Mouse (Mus musculus): ENCODE results near the gene Hist1h1t.

DNA sequence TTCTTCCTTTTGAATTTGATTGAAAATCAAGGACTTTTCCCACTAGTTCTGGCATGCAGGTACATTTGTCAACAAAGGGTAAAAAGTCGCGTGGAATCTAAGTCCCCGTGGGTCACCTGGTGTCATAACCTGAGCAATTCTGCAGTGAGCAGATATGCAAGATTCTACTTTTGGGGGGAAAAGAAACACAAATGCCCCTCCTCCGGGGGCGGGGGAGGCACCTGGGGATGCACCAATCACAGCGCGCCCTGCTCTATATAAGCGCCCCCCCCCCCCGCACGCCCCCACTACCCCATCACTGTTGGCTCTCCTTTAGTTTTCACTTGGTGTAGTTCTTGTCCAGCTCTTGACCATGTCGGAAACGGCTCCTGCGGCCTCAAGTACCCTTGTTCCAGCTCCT lies at the start of gene Hist1h1t:
- no peak for TF ChIP-seq CTCF (IDR thresholded peaks at IDR 0.05; ENCODE audit: borderline replicate concordance, control insufficient read depth, extremely low read depth, insufficient read depth, low read length, poor library complexity)
- no peak for TF ChIP-seq POLR2A (IDR thresholded peaks at IDR 0.05; ENCODE audit: control insufficient read depth, extremely low read depth, insufficient read depth, low read length, poor library complexity)

Measured in thymus, adult 2 months (tissue).